Mouse (Mus musculus) T-helper 2 cell (primary cell): ENCODE data around the gene Gm13275.
"Not testable (repeated sequence)": the region's sequence is repeated elsewhere in the genome, so short reads cannot be mapped to it uniquely, and the experiment has no call there.

Experiments
- in situ Hi-C: fragments of 300-600 bp; cut with MboI, MseI; formaldehyde crosslinking; loops from one replicate; pipeline ENCODE4 v1.15.1; 2025; ENCODE audit warnings: high pct_unique_total_duplicates

Gene Gm13275

GRCm38 (mm10) chr4:88793936-88794675, at the start of gene Gm13275:
Gene Gm13275, plus strand, starts transcription at chr4:88794487.
- in situ Hi-C loops, result loop anchor here (25.0 kb wide), 1 partner anchor 782 kb away; no protein-coding TSS in a partner anchor

- in situ Hi-C loops, result loop anchor here (5.0 kb wide), 1 partner anchor 37 kb away; the partner anchor contains the start of genes Gm13276 and Gm13277
Observed at GRCm38 (mm10) chr4:88749926-88750325, 44.4 kb upstream of the Gm13275 start.

DNA sequence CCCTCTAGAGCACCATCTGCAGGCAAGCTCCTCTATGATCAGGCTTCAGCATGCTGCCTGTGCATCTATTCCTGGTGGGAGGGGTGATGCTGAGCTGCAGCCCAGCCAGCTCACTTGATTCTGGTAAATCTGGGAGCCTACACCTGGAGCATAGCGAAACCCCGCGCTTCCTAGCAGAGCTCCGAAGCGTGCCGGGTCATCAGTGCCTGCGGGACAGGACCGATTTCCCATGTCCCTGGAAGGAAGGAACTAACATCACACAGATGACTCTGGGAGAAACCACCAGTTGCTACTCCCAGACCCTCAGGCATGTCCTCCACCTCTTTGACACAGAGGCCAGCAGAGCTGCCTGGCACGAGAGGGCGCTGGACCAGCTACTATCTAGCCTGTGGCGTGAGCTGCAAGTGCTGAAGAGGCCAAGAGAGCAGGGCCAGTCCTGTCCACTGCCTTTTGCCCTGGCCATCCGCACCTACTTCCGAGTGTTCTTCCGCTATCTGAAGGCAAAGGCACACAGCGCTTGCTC, 39.4 kb upstream of the Gm13275 start, which contains the start of gene Gm13271:
Gene Gm13271, plus strand, starts transcription at position 51 of the 523 bp plus-strand sequence.
- in situ Hi-C loops, result loop anchor here (5.0 kb wide), 1 partner anchor 32 kb away; the partner anchor contains the start of genes Gm13276 and Gm13277

GRCm38 (mm10) chr4:88756581-88757513, 37.4 kb upstream of the Gm13275 start:
- in situ Hi-C loops, result not testable (repeated sequence)

DNA sequence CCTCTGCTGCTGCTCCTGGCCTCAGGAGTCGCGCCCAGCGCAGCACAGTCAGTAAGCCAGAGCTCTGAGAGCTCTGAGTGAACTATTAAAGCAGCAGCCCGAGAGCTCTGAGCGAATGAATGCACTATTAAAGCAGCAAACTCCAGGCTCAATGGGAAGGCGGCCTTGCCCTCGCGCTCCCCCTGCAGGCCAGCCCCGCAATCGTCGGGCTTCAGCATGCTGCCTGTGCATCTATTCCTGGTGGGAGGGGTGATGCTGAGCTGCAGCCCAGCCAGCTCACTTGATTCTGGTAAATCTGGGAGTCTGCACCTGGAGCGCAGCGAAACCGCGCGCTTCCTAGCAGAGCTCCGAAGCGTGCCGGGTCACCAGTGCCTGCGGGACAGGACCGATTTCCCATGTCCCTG, 36.7 kb upstream of the Gm13275 start:
- in situ Hi-C loops, result not testable (repeated sequence)

- in situ Hi-C loops, result not testable (repeated sequence)
Observed at GRCm38 (mm10) chr4:88758751-88759150, 35.5 kb upstream of the Gm13275 start.

DNA sequence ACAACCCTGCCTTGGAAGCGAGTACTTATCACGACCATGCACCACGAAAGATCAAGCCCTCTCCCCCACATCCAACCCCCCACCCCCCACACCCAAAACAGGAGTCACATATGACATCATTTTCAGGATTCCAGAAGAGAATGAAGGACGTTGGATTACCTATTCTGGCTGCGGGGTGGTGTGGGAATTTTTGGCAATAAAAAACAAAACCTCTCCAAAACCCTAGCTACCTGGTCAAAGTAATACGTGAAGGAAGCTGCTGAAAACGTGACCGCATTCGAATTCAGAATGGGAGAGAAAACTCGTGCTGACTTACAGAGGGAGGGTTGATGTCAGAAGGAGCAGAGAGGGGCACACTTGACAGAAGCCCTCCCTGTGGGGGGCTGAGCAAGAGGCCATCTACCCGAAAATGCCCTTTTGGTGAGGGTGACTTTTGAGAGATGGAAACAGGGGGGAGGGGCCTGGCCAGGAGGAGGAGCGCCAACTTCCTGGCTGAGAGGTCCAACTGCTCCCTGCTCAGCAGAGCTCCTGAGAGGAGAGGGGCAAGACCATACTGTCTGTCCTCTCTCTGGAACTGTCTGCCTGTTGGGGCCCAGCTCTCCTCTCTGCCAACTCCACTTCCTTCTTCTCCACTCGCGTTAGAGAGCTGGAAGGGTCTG, 34.5 kb upstream of the Gm13275 start, which contains the start of gene Gm13283:
Gene Gm13283, plus strand, starts transcription at position 510 of the 659 bp plus-strand sequence.
- in situ Hi-C loops, result not testable (repeated sequence)

GRCm38 (mm10) chr4:88760431-88760830, 33.9 kb upstream of the Gm13275 start:
- in situ Hi-C loops, result not testable (repeated sequence)

- in situ Hi-C loops, result not testable (repeated sequence)
Observed at GRCm38 (mm10) chr4:88761776-88762175, 32.5 kb upstream of the Gm13275 start.

- in situ Hi-C loops, result not testable (repeated sequence)
Observed at GRCm38 (mm10) chr4:88762341-88762740, 31.9 kb upstream of the Gm13275 start.

GRCm38 (mm10) chr4:88763384-88764018, 30.8 kb upstream of the Gm13275 start:
- in situ Hi-C loops, result not testable (repeated sequence)

- in situ Hi-C loops, result not testable (repeated sequence)
Observed at GRCm38 (mm10) chr4:88773534-88773933, 20.8 kb upstream of the Gm13275 start, which contains the start of gene Gm13290. Gene Gm13290, plus strand, starts transcription at chr4:88773834.

DNA sequence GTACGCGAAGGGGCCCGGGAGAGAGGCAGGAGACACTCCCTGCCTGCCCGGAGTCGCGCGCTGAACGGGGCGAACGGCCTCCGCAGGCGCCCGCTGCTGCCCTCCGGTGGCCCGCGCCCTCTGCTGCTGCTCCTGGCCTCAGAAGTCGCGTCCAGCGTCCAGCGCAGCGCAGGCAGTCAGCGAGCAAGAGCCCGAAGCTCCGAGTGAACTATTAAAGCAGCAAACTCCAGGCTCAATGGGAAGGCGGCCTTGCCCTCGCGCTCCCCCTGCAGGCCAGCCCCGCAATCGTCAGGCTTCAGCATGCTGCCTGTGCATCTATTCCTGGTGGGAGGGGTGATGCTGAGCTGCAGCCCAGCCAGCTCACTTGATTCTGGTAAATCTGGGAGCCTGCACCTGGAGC, 17.7 kb upstream of the Gm13275 start, which contains the start of gene Gm13289:
Gene Gm13289, plus strand, starts transcription at position 301 of the 400 bp plus-strand sequence.
- in situ Hi-C loops, result loop anchor here (25.0 kb wide), 1 partner anchor 764 kb away; no protein-coding TSS in a partner anchor

- in situ Hi-C loops, result loop anchor here (25.0 kb wide), 1 partner anchor 767 kb away; no protein-coding TSS in a partner anchor
Observed at GRCm38 (mm10) chr4:88779550-88779949, 14.7 kb upstream of the Gm13275 start, which contains the start of gene Gm13272. Gene Gm13272, plus strand, starts transcription at chr4:88779850.

GRCm38 (mm10) chr4:88780320-88780719, 14.0 kb upstream of the Gm13275 start:
- in situ Hi-C loops, result loop anchor here (25.0 kb wide), 1 partner anchor 768 kb away; no protein-coding TSS in a partner anchor

- in situ Hi-C loops, result loop anchor here (25.0 kb wide), 1 partner anchor 770 kb away; no protein-coding TSS in a partner anchor
Observed at GRCm38 (mm10) chr4:88781831-88782230, 12.5 kb upstream of the Gm13275 start, which contains the start of gene Ifnz. Gene Ifnz, plus strand, starts transcription at chr4:88782131.

DNA sequence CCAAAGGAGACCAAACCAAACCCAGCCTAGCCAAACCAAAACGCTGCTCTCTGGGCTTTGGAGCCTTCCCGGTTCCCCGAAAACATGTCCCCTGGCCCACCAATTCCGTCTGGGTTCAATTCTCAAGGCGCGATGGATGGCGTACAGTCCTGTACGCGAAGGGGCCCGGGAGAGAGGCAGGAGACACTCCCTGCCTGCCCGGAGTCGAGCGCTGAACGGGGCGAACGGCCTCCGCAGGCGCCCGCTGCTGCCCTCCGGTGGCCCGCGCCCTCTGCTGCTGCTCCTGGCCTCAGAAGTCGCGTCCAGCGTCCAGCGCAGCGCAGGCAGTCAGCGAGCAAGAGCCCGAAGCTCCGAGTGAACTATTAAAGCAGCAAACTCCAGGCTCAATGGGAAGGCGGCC, 12.0 kb upstream of the Gm13275 start:
- in situ Hi-C loops, result loop anchor here (25.0 kb wide), 1 partner anchor 770 kb away; no protein-coding TSS in a partner anchor

- in situ Hi-C loops, result loop anchor here (5.0 to 25.0 kb wide), 2 partner anchors 33 to 773 kb away; partner anchors contain the start of gene Gm13271
Observed at GRCm38 (mm10) chr4:88785409-88785808, 8.9 kb upstream of the Gm13275 start, which contains the start of gene Gm13276. Gene Gm13276, plus strand, starts transcription at chr4:88785709.

GRCm38 (mm10) chr4:88788402-88788801, 5.9 kb upstream of the Gm13275 start, which contains the start of gene Gm13277:
Gene Gm13277, plus strand, starts transcription at chr4:88788632.
- in situ Hi-C loops, result loop anchor here (5.0 to 25.0 kb wide), 2 partner anchors 36 to 776 kb away; partner anchors contain the start of gene Gm13271
